Mouse (Mus musculus): Measurements from ENCODE around the gene Peli1.

DNA sequence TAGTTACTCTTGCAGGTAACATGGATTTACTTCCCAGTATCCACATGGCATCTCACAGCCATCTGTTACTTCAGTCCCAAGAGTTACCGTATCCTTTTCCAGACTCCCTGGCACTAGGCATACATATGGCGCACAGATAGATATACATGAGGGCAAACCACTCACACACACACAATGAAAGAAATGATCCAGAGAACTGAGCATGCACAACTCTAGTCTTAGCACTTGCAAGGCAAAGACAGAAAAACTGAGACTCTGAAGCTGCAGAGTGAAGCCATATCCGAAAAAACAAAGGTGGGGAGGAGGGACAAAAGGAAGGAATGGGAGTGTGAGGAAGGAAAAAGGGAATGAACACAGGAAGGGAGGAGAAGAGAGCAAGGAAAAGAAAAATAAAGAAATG, 27.8 kb upstream of the Peli1 start:
- TF ChIP-seq CTCF (IDR thresholded peaks at IDR 0.05) (no peak), EP300 (IDR thresholded peaks at IDR 0.05) (no peak)
